Mouse (Mus musculus) heart, embryonic 15.5 days (tissue): ENCODE measurements around the gene Ptgdr2. TPM values are rescaled to one million over a fixed set of nuclear protein-coding genes. Genes with fewer than 3 reads are reported as not detected.

Source experiments
- ATAC-seq: fragments of 200-750 bp; cut with Nextera tagmentation; replicated peaks from 2 replicates; pipeline ENCODE4 v1.8.0; 2017; ENCODE audit warnings: low read depth, moderate TSS enrichment; ENCODE audit not compliant: insufficient number of reproducible peaks, insufficient read depth, low FRiP score
- H3K27ac ChIP-seq: fragments of 300-500 bp; sonication (generic); 2 replicates; pipeline ENCODE4 v1.5.1; 2015; ENCODE audit warnings: mild to moderate bottlenecking, inconsistent platforms
- H3K27me3 ChIP-seq: fragments of 300-500 bp; sonication (generic); 2 replicates; pipeline ENCODE4 v1.6.1; 2015; ENCODE audit warnings: inconsistent platforms
- H3K36me3 ChIP-seq: fragments of 300-500 bp; sonication (generic); 2 replicates; pipeline ENCODE4 v1.6.1; 2015; ENCODE audit warnings: mild to moderate bottlenecking, inconsistent platforms
- H3K4me1 ChIP-seq: fragments of 300-500 bp; sonication (generic); replicated peaks from 2 replicates; pipeline ENCODE4 v1.6.1; 2015; ENCODE audit warnings: inconsistent platforms
- H3K4me2 ChIP-seq: fragments of 300-500 bp; sonication (generic); 2 replicates; pipeline ENCODE4 v1.6.1; 2015; ENCODE audit warnings: inconsistent platforms, mild to moderate bottlenecking, moderate library complexity
- H3K4me3 ChIP-seq: fragments of 300-500 bp; sonication (generic); 2 replicates; pipeline ENCODE4 v1.5.1; 2015; ENCODE audit warnings: mild to moderate bottlenecking, inconsistent platforms
- H3K9ac ChIP-seq: fragments of 300-500 bp; sonication (generic); 2 replicates; pipeline ENCODE4 v1.6.1; 2015; ENCODE audit warnings: mild to moderate bottlenecking, inconsistent platforms
- H3K9me3 ChIP-seq: fragments of 300-500 bp; sonication (generic); replicated peaks from 2 replicates; pipeline ENCODE4 v1.6.1; 2016; ENCODE audit warnings: inconsistent platforms
- WGBS: fragments of 180-500 bp; shearing (Covaris S2); methylation state at CpG from one replicate; pipeline ENCODE4 v1.1.7; 2015; ENCODE audit warnings: mixed read lengths; 5-methylcytosine and 5-hydroxymethylcytosine counted together
- polyA plus RNA-seq: library from polyadenylated mRNA; unstranded; fragments of >200 nt; fragmentation: Nextera tagmentation; extraction: Ambion mirVana; gene quantifications from 2 replicates; pipeline ENCODE4 v1.2.1, GENCODE M21; 2015

The Ptgdr2 gene
- polyA plus RNA-seq, 1 experiment from 2014 or later: 0.06 TPM

DNA sequence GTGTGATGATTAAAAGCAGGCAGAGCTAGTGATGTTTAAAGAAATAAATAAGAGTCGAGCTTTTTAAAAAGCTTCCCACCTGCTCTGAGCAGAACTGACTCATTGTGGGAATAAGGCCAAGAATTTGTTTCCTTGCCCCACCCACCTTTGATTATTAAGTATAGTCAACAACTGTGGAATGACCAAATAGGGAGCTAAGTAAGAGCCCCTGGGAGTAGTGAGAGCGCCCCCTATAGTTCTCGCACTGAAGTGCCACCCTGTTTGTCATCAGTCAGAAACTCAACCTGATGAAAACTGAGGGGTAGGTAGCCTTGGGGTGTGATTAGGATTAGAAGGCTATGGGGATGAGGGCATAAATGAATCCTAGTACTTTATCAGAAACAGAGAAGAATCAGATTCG, 39.4 kb downstream of the Ptgdr2 start:
- Histone ChIP-seq H3K4me3 (no peak overlapping the region), H3K27me3 (no peaks in the 10 kb centered on the region), H3K4me2 (no peak overlapping the region), H3K4me1 (peaks cover 8% of the 10 kb centered on the region), H3K27ac (no peak overlapping the region), H3K9ac (no peak overlapping the region), H3K9me3 (no peaks in the 10 kb centered on the region), H3K36me3 (no peaks in the 10 kb centered on the region)
- ATAC-seq: no peak
- 48% methylated on average over 4 of the region's 4 CpGs for WGBS

DNA sequence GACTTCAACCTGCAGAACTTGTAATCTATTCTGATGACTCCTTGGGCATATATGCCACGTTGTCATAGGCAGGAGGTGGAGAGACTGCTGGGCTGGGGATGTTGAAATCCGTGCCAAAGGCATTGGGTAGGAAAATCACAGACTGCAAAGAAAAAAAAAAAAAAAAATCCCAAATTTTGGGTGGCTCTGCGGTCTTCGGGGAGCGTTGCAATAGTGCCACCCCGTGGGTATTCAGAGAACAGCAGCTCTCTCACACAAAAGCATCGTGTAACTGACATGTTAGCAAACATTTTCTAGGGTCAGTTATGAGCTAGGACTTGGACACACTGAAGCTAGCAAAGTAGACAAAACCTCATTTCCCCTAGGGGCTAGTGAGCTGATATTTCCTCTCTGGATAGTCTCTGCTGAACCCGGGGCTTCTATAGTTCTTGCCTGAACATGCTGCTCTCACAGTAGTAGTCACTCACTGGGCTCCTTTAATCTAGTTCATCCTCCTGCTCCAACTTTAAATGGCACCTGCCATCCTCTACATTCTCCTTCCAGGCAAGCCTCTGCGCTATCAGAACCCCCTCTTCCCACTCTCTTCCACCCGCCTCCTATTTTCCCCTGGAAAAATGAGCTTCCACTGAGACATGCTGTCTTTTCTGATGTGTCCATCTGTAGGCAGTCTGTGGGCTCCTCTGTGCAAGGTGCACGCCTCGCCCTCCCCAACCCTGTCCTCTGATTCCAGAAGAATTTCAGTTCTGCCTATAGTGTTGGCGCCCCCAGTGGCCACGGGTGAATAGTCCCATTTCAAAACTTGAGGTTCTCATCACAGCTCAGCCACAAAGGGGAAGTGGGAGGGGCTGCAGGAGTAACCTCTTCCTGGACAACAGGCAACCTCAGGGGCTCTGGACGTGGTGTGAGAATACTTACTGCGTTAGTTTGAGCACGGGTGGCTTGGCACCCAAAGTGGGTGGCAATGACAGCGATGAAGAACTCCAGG, 42.5 kb downstream of the Ptgdr2 start:
- Histone ChIP-seq H3K27me3 (no peaks in the 10 kb centered on the region), H3K4me3 (no peak overlapping the region), H3K36me3 (no peaks in the 10 kb centered on the region), H3K27ac (no peak overlapping the region), H3K9me3 (no peaks in the 10 kb centered on the region), H3K4me1 (peaks cover 8% of the 10 kb centered on the region), H3K9ac (peak overlapping the region; percentile 18; the same call in 1 of the 2 replicates), H3K4me2 (peak overlapping the region; percentile 46)
- 11% methylated on average over 18 of the region's 18 CpGs for WGBS
- peak; percentile 50; the same call in 1 of the 2 replicates for ATAC-seq

DNA sequence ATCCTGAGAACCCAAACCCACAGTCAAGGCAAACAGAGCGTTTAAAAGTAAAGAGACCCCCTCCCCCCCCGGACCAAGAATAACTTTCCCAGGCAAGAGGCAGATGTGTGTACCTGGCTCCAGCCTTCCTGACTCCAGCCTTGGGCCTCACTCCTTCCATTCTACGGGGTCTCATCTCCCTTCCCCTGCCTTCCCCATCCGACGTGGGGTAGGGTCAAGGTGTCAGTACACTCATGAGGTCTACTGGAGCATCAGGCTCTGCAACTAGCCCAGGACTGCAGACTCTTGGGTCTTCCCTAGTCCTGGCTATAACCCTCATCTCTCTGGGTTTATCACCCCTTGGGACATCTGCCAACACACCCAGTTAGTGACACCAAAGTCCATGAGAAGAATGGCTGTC, 43.2 kb downstream of the Ptgdr2 start:
- no peak for ATAC-seq
- Histone ChIP-seq H3K4me2 (peak overlapping the region; percentile 46; the same call in 1 of the 2 replicates), H3K27me3 (no peaks in the 10 kb centered on the region), H3K9me3 (no peaks in the 10 kb centered on the region), H3K9ac (no peak overlapping the region), H3K27ac (no peak overlapping the region), H3K4me1 (peaks cover 8% of the 10 kb centered on the region), H3K4me3 (no peak overlapping the region), H3K36me3 (no peaks in the 10 kb centered on the region)
- WGBS: 73% methylated on average over 5 of the region's 5 CpGs

DNA sequence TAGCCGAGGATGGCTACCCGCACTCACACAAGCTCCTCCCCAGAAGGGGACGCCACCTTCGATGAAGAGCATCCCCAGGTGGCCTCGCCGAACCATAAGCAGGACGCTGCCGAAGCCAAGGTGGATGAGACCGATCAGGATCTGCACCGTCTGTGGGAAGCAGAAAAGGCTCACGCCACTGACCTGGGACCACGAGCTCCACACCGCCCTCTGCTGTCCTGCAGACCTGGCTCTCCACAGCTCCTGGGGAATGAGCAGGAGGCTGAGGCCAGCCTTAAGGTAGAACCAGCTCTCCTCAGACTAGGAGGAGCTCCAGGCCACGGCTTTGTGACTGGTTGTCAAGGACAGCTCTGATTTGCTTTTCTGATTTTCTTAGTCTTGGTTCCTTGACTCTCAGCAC, 46.2 kb downstream of the Ptgdr2 start:
- 18% methylated on average over 14 of the region's 14 CpGs for WGBS
- no peaks in the 10 kb centered on the region for H3K9me3 ChIP-seq
- H3K27ac ChIP-seq: no peak overlapping the region
- peak overlapping the region; percentile 37; the same call in 1 of the 2 replicates for H3K4me2 ChIP-seq
- H3K36me3 ChIP-seq: no peaks in the 10 kb centered on the region
- H3K27me3 ChIP-seq: no peaks in the 10 kb centered on the region
- peaks cover 8% of the 10 kb centered on the region for H3K4me1 ChIP-seq
- ATAC-seq: no peak
- H3K4me3 ChIP-seq: no peak overlapping the region
- H3K9ac ChIP-seq: no peak overlapping the region

DNA sequence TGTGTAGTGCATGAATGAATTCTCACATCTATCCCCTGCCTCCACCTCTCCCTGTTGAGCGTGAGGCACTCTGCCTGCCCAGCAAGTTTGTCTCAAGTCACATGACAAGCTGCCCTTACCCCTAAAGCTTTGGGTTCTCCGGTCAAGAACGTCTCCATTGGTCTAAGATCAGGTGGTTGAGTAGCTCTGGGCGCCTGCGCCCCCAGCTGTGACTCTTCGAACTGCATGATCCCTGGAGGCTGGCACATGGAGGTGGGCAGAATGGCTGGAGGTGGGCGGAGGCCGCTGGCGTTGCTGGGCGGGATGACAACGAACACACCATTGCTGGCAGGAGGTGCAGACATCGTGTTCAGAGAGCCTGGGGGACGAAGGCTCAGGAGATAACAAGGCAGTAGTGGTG, 47.6 kb downstream of the Ptgdr2 start:
- no peaks in the 10 kb centered on the region for H3K9me3 ChIP-seq
- peaks cover 2% of the 10 kb centered on the region for H3K4me1 ChIP-seq
- no peak for ATAC-seq
- 69% methylated on average over 13 of the region's 13 CpGs for WGBS
- H3K27ac ChIP-seq: no peak overlapping the region
- H3K36me3 ChIP-seq: no peaks in the 10 kb centered on the region
- no peak overlapping the region for H3K4me2 ChIP-seq
- H3K4me3 ChIP-seq: no peak overlapping the region
- no peak overlapping the region for H3K9ac ChIP-seq
- H3K27me3 ChIP-seq: no peaks in the 10 kb centered on the region

DNA sequence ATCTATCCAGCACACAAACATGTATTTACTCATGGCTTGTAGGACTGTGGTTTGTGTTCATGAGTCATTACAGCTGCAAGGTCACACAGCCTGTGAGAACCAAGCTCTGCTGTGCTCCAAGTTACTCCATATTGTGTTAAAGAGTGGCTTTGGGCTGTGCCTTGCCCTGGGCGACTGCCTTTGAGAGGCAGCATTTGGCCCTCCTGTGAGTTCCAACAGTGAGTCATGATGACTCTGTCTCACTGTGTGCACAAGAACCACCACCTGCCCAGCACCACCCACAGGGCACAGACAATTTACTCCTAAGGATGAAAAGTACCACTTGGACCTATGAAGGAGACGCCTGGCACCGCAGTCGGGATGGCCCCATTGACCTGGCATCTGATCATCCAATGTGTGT, 48.9 kb downstream of the Ptgdr2 start:
- Histone ChIP-seq H3K4me3 (no peak overlapping the region), H3K9ac (no peak overlapping the region), H3K9me3 (no peaks in the 10 kb centered on the region), H3K4me1 (no peaks in the 10 kb centered on the region), H3K27ac (no peak overlapping the region), H3K36me3 (no peaks in the 10 kb centered on the region), H3K4me2 (no peak overlapping the region), H3K27me3 (no peaks in the 10 kb centered on the region)
- ATAC-seq: no peak
- WGBS: 86% methylated on average over 4 of the region's 4 CpGs

DNA sequence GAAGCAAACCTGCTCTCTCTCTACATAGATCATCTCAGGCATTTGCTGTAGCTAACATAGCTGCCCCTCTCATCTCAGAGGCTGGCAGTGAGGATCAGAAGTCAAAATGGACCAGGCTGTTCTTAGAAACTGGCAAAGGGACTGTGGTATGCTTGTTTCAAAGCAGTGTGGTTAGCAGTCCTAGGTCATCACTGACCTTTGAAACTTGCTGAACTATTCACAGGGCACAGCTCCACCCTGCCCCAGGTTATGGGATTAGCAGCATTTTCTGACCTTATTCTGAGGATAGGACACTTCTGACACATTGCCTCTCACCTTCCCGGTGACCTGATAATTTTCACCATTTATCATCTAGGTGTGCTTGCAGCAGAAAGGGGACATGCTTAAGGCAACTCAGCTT, 51.6 kb downstream of the Ptgdr2 start:
- ATAC-seq: no peak
- H3K4me3 ChIP-seq: no peak overlapping the region
- 79% methylated on average over 1 of the region's 1 CpGs for WGBS

DNA sequence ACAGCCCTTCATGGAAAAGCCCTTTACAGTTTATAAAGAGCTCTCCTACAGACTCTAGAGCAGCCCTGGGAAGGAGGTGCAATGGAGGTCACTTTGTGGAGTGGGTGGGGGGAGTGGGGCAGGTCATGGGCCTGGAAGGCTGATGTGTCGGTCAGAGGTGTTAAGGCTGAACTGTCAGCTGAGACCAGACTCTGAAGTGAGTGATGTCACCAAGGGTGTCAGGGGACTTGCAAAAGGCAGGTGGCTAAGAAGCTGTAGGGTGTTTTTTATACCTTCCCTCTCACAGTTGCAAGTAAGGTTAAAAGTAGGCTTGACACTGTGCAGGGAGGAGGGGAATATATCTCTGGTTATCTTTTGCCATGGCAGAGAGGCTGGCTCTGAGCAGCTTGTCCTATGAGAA, 53.8 kb downstream of the Ptgdr2 start:
- 28% methylated on average over 1 of the region's 1 CpGs for WGBS
- Histone ChIP-seq H3K27ac (no peak overlapping the region), H3K4me1 (no peaks in the 10 kb centered on the region), H3K9ac (no peak overlapping the region), H3K9me3 (no peaks in the 10 kb centered on the region), H3K27me3 (no peaks in the 10 kb centered on the region), H3K4me3 (no peak overlapping the region), H3K4me2 (no peak overlapping the region), H3K36me3 (no peaks in the 10 kb centered on the region)
- no peak for ATAC-seq

More for the DNA sequence above, 51.6 kb downstream of the Ptgdr2 start:
- no peaks in the 10 kb centered on the region for H3K27me3 ChIP-seq
- no peak overlapping the region for H3K9ac ChIP-seq
- no peaks in the 10 kb centered on the region for H3K36me3 ChIP-seq
- H3K27ac ChIP-seq: no peak overlapping the region
- H3K9me3 ChIP-seq: no peaks in the 10 kb centered on the region
- H3K4me2 ChIP-seq: no peak overlapping the region
- H3K4me1 ChIP-seq: no peaks in the 10 kb centered on the region

DNA sequence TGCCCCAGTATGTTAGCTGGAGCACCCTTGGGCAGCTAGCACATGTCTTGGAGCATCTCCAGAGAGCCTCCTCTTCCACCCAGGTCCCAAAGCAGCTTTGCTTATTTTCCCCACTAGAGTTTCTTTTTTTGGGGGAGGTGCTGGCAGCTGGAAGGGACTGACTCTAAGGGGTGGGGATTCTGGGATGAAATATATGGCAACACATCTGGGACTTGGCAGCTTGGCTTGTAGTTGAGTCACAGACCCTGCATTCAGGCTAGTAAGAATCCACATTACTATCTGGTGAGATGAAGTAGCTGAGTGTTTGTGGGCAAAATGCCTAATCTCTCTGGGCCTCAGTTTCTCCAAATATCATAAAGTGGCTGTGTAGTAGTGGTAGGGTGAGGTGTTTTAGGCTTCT, 55.0 kb downstream of the Ptgdr2 start:
- Histone ChIP-seq H3K36me3 (no peaks in the 10 kb centered on the region), H3K9me3 (no peaks in the 10 kb centered on the region), H3K27me3 (no peaks in the 10 kb centered on the region), H3K27ac (no peak overlapping the region), H3K4me1 (no peaks in the 10 kb centered on the region), H3K4me2 (no peak overlapping the region), H3K4me3 (no peak overlapping the region), H3K9ac (no peak overlapping the region)
- no peak for ATAC-seq

Other genes with a start within 250 kb of the Ptgdr2 start
- gene Vps37c, start 248.4 kb upstream of the Ptgdr2 start, polyA plus RNA-seq: 25.1 and 34.3 TPM in 2 replicates
- 0.53 and 1.4 TPM in 2 replicates for gene Cd5, start 198.2 kb upstream of the Ptgdr2 start, polyA plus RNA-seq
- 0.56 TPM in 1 of 2 replicates, not detected in the other for gene Cd6, start 107.1 kb upstream of the Ptgdr2 start, polyA plus RNA-seq
- 0.30 and 0.99 TPM in 2 replicates for gene Slc15a3, start 97.4 kb upstream of the Ptgdr2 start, polyA plus RNA-seq
- gene Tmem132a, start 67.2 kb upstream of the Ptgdr2 start, polyA plus RNA-seq: 40.8 and 48.7 TPM in 2 replicates
- 93.2 and 106 TPM in 2 replicates for gene Tmem109, start 55.2 kb upstream of the Ptgdr2 start, polyA plus RNA-seq
- gene Prpf19, start 41.9 kb upstream of the Ptgdr2 start, polyA plus RNA-seq: 29.4 and 31.2 TPM in 2 replicates
- not detected in 2 replicates for gene Zp1, start 16.5 kb upstream of the Ptgdr2 start, polyA plus RNA-seq
- gene Ccdc86, start 12.1 kb downstream of the Ptgdr2 start, polyA plus RNA-seq: 15.3 and 17.0 TPM in 2 replicates
- gene Ms4a10, start 37.5 kb downstream of the Ptgdr2 start, polyA plus RNA-seq: not detected in 2 replicates
- not detected in 2 replicates for gene Ms4a15, start 56.1 kb downstream of the Ptgdr2 start, polyA plus RNA-seq
- gene Ms4a18, start 80.9 kb downstream of the Ptgdr2 start, polyA plus RNA-seq: not detected in 2 replicates
- gene Ms4a8a, start 143.9 kb downstream of the Ptgdr2 start, polyA plus RNA-seq: 0.11 TPM in 1 of 2 replicates, not detected in the other
- gene 1700017D01Rik, start 193.7 kb downstream of the Ptgdr2 start, polyA plus RNA-seq: not detected in 2 replicates
- gene 1700025F22Rik, start 228.2 kb downstream of the Ptgdr2 start, polyA plus RNA-seq: not detected in 2 replicates